Mouse (Mus musculus) stomach, postnatal 0 days (tissue): ENCODE results near the gene Efcc1. TPM values are rescaled to one million over a fixed set of nuclear protein-coding genes. Genes with fewer than 3 reads are reported as not detected.

Experiments
- ATAC-seq: fragments of 200-750 bp; cut with Nextera tagmentation; 2 replicates; pipeline ENCODE4 v1.8.0; 2017; ENCODE audit not compliant: low FRiP score, low TSS enrichment
- DNase-seq: peaks from one replicate; pipeline ENCODE4 v3.0.0-alpha.2; 2016; ENCODE audit warnings: low spot score
- H3K27ac ChIP-seq: fragments of 300-500 bp; sonication (generic); replicated peaks from 2 replicates; pipeline ENCODE4 v1.5.1; 2014; ENCODE audit warnings: mild to moderate bottlenecking, control low read depth
- H3K27me3 ChIP-seq: fragments of 300-500 bp; sonication (generic); 2 replicates; pipeline ENCODE4 v1.6.1; 2014; ENCODE audit warnings: low read length; ENCODE audit not compliant: control insufficient read depth, insufficient read depth
- H3K36me3 ChIP-seq: fragments of 300-500 bp; sonication (generic); 2 replicates; pipeline ENCODE4 v1.6.1; 2014; ENCODE audit warnings: low read length, mixed read lengths; ENCODE audit not compliant: control insufficient read depth, insufficient read depth
- H3K4me1 ChIP-seq: fragments of 300-500 bp; sonication (generic); replicated peaks from 2 replicates; pipeline ENCODE4 v1.6.1; 2014; ENCODE audit warnings: antibody characterized with exemption; ENCODE audit not compliant: control insufficient read depth, insufficient read depth
- H3K4me2 ChIP-seq: fragments of 300-500 bp; sonication (generic); replicated peaks from 2 replicates; pipeline ENCODE4 v1.6.1; 2014; ENCODE audit warnings: low read depth, mild to moderate bottlenecking, control low read depth, moderate library complexity
- H3K4me3 ChIP-seq: fragments of 300-500 bp; sonication (generic); 2 replicates; pipeline ENCODE4 v1.5.1; 2014; ENCODE audit warnings: low read depth, low read length, control low read depth
- H3K9ac ChIP-seq: fragments of 300-500 bp; sonication (generic); 2 replicates; pipeline ENCODE4 v1.6.1; 2014; ENCODE audit warnings: mild to moderate bottlenecking, low read length, control low read depth, mixed read lengths
- H3K9me3 ChIP-seq: fragments of 300-500 bp; sonication (generic); 2 replicates; pipeline ENCODE4 v1.6.1; 2016; ENCODE audit warnings: low read length; ENCODE audit not compliant: control insufficient read depth
- CTCF ChIP-seq: IDR thresholded peaks from 2 replicates; pipeline ENCODE4 v1.5.1; 2016; ENCODE audit warnings: antibody characterized with exemption, low read depth, mild to moderate bottlenecking, moderate library complexity
- EP300 ChIP-seq: optimal IDR thresholded peaks from 2 replicates; pipeline ENCODE3; 2016; ENCODE audit warnings: antibody characterized with exemption
- WGBS: fragments of 180-500 bp; shearing (Covaris S2); extraction: QIAGEN DNeasy Blood & Tissue Kit; methylation state at CpG from one replicate; pipeline ENCODE4 v1.1.7; 2014; 5-methylcytosine and 5-hydroxymethylcytosine counted together
- polyA plus RNA-seq: library from polyadenylated mRNA; unstranded; fragments of >200 nt; fragmentation: Nextera tagmentation; extraction: Ambion mirVana; gene quantifications from 2 replicates; pipeline ENCODE4 v1.2.1, GENCODE M21; 2015

Gene Efcc1
- polyA plus RNA-seq, 1 experiment from 2014 or later = 1.4 TPM

GRCm38 (mm10) chr6:87796251-87796880, 65.7 kb downstream of the Efcc1 start:
- H3K4me2 ChIP-seq = no peak overlapping the region
- WGBS = 86% methylated on average over 6 of the region's 6 CpGs
- H3K27ac ChIP-seq = no peak overlapping the region
- H3K27me3 ChIP-seq = no peaks in the 10 kb centered on the region
- H3K9ac ChIP-seq = no peak overlapping the region
- ATAC-seq (no peak), DNase-seq (peak; percentile 9)
- H3K4me3 ChIP-seq = no peak overlapping the region
- no peaks in the 10 kb centered on the region for H3K9me3 ChIP-seq
- TF ChIP-seq CTCF = no peak
- no peak for TF ChIP-seq EP300
- H3K36me3 ChIP-seq = no peaks in the 10 kb centered on the region
- no peaks in the 10 kb centered on the region for H3K4me1 ChIP-seq

GRCm38 (mm10) chr6:87797321-87797720, 66.7 kb downstream of the Efcc1 start:
- Histone ChIP-seq H3K9me3 (no peaks in the 10 kb centered on the region), H3K9ac (no peak overlapping the region), H3K36me3 (no peaks in the 10 kb centered on the region), H3K4me2 (no peak overlapping the region), H3K4me3 (no peak overlapping the region), H3K27ac (no peak overlapping the region), H3K4me1 (no peaks in the 10 kb centered on the region), H3K27me3 (no peaks in the 10 kb centered on the region)
- DNase-seq (no peak), ATAC-seq (no peak)
- TF ChIP-seq CTCF (no peak), EP300 (no peak)
- 28% methylated on average over 2 of the region's 2 CpGs for WGBS

- Histone ChIP-seq H3K27me3 (no peaks in the 10 kb centered on the region), H3K9me3 (no peaks in the 10 kb centered on the region), H3K9ac (no peak overlapping the region), H3K36me3 (no peaks in the 10 kb centered on the region), H3K4me3 (no peak overlapping the region), H3K4me1 (no peaks in the 10 kb centered on the region), H3K4me2 (no peak overlapping the region), H3K27ac (no peak overlapping the region)
- ATAC-seq (no peak), DNase-seq (no peak)
- TF ChIP-seq EP300 (no peak), CTCF (no peak)
- 86% methylated on average over 6 of the region's 6 CpGs for WGBS
Observed at GRCm38 (mm10) chr6:87799576-87799975, 68.9 kb downstream of the Efcc1 start.

GRCm38 (mm10) chr6:87802462-87802861, 71.8 kb downstream of the Efcc1 start:
- DNase-seq = no peak
- ATAC-seq = no peak
- no peaks in the 10 kb centered on the region for H3K36me3 ChIP-seq
- no peak overlapping the region for H3K4me2 ChIP-seq
- no peaks in the 10 kb centered on the region for H3K4me1 ChIP-seq
- no peak overlapping the region for H3K4me3 ChIP-seq
- no peak for TF ChIP-seq EP300
- no peak for TF ChIP-seq CTCF
- no peaks in the 10 kb centered on the region for H3K27me3 ChIP-seq
- H3K9me3 ChIP-seq = no peaks in the 10 kb centered on the region
- H3K27ac ChIP-seq = no peak overlapping the region
- H3K9ac ChIP-seq = no peak overlapping the region
- WGBS = 85% methylated on average over 4 of the region's 7 CpGs

- Histone ChIP-seq H3K27ac (no peak overlapping the region), H3K4me2 (no peak overlapping the region), H3K27me3 (no peaks in the 10 kb centered on the region), H3K36me3 (no peaks in the 10 kb centered on the region), H3K4me1 (no peaks in the 10 kb centered on the region), H3K9ac (no peak overlapping the region), H3K4me3 (no peak overlapping the region), H3K9me3 (no peaks in the 10 kb centered on the region)
- no peak for DNase-seq
- TF ChIP-seq EP300 = no peak
- no peak for TF ChIP-seq CTCF
- 61% methylated on average over 1 of the region's 1 CpGs for WGBS
- no peak for ATAC-seq
Observed at GRCm38 (mm10) chr6:87804036-87804435, 73.4 kb downstream of the Efcc1 start.

GRCm38 (mm10) chr6:87804886-87805285, 74.2 kb downstream of the Efcc1 start:
- Histone ChIP-seq H3K4me1 (no peaks in the 10 kb centered on the region), H3K27me3 (no peaks in the 10 kb centered on the region), H3K4me3 (no peak overlapping the region), H3K27ac (no peak overlapping the region), H3K4me2 (no peak overlapping the region), H3K9ac (no peak overlapping the region), H3K36me3 (no peaks in the 10 kb centered on the region), H3K9me3 (no peaks in the 10 kb centered on the region)
- WGBS = 64% methylated on average over 7 of the region's 7 CpGs
- no peak for ATAC-seq
- DNase-seq = no peak
- TF ChIP-seq CTCF (no peak), EP300 (no peak)
